15 mouse cellular contexts compared by ENCODE assay signal in genomic region chr6:24976176-24976575, GRCm38 (mm10). TPM values are rescaled to one million over a fixed set of nuclear protein-coding genes. Genes with fewer than 3 reads are reported as not detected.
"Had no signal": no experiment of that assay in that cellular context is flagged by ENCODE, and none has a peak within 500 bp of the region (broad histone marks: within the 10 kb centered on the region; RNA-seq: fewer than 3 reads in every experiment).

No protein-coding gene starts in this region.

- DNase-seq: lung, embryonic 14.5 days; lung, postnatal 10 days; lung, postnatal 4 days; midbrain, embryonic 14.5 days; retina, postnatal 1 day; right cerebral cortex, adult 18-20 months; right cerebral cortex, postnatal 25 days; right cerebral cortex, postnatal 4 days; spleen, adult 18-20 months; thymus, adult 18-20 months; thymus, postnatal 14 days; thymus, postnatal 36 days had no signal

- ATAC-seq: midbrain, embryonic 16.5 days had no signal

RNA-seq across cellular contexts. Expression of gene Tmem229a, which starts 20.1 kb away (rescaled TPM):
- total RNA-seq: megakaryocyte-erythroid progenitor cell, adult 5-6 weeks had no signal
- polyA plus RNA-seq: myocyte had no signal
